Mouse (Mus musculus): ENCODE data around the gene Gdf7. TPM values are rescaled to one million over a fixed set of nuclear protein-coding genes. Genes with fewer than 3 reads are reported as not detected.

Gdf7 gene
- polyA plus RNA-seq, 1 experiment from 2014 or later, result 0.85 TPM

DNA sequence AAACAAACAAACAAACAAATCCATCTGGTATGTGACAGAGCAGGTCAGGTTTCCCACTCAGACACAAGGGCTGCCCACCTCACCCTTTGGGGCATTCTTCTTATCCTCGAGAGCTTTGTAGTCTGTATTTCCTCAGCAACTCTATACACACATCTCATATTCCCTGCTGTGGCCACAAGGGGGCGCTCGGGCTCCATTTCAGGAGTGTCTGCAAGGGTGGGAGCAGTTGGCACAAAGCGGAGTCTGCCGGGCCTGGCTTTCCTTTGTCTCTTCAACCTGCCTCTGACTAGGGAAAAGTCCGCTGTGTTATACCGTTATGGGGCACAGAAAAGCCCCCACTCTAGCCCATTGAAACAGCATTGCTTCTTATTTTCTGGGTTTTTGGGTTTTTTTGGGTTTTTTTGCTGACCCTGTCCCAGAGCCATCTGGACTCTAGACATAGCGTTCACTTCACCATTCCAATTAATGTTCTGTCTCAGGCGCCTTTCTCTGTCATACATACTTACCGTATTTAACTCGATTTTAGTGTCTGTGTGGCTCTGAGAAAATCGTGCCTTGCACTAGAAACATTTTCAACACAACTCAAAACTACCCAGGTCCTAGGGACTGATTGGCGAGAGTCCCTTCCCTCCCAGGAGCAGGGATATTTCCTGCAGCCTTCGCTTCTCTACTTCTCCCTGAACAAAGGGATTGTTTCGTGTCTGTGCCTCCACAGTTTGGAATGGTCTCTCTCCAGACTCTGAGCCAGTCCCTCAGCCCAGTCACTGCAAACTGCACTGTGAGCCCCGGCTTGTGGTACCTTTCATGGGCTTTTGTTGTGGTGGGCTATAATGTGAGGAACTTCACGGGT, 25.3 kb upstream of the Gdf7 start:
- H3K9me3 ChIP-seq (replicated peaks), result no peaks in the 10 kb centered on the region
- peak; percentile 83 for ATAC-seq (ENCODE audit: insufficient number of reproducible peaks, low FRiP score, low TSS enrichment, low read depth)
- H3K4me3 ChIP-seq (replicated peaks), result no peak overlapping the region
- H3K9ac ChIP-seq, result no peak overlapping the region
- H3K4me2 ChIP-seq (replicated peaks), result no peak overlapping the region
- H3K27me3 ChIP-seq, result no peaks in the 10 kb centered on the region
- 31% methylated on average over 17 of the region's 17 CpGs for WGBS
- H3K27ac ChIP-seq (replicated peaks), result peak overlapping the region; percentile 17; the same call in 1 of the 2 replicates
- H3K36me3 ChIP-seq, result peaks cover 30% of the 10 kb centered on the region
- H3K4me1 ChIP-seq, result peaks cover 16% of the 10 kb centered on the region

DNA sequence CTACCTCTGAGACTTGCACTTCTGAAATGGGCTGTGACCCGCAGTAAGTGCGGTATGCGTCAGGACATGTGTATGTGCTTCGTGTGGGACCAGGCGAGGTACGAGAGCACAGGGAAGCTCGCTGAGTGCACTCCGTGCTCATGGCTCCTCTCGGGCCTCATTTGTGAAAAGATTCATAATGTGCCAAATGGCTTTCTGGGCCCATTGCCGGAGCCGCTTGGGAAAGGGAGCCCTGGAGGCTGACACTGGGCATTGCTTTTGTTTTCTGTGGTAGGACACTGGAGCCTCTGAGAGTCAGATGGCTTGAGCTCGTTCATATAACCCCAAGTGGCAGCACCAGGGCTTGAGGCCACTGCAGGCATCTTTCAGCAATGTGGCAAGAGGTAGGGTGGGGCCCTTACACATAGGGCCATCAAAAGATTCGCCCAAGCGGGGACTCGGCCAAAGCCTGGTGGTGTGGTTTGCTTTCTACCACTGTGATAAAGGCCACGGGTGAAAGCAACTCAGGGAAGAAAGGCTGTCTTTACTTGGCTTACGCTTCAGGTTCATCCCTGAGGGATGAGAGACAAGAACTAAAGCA, 24.3 kb upstream of the Gdf7 start:
- H3K4me1 ChIP-seq, result peaks cover 8% of the 10 kb centered on the region
- H3K27me3 ChIP-seq, result no peaks in the 10 kb centered on the region
- no peak overlapping the region for H3K4me2 ChIP-seq (replicated peaks)
- no peak overlapping the region for H3K4me3 ChIP-seq (replicated peaks)
- WGBS, result 86% methylated on average over 17 of the region's 17 CpGs
- H3K9me3 ChIP-seq (replicated peaks), result no peaks in the 10 kb centered on the region
- no peak overlapping the region for H3K9ac ChIP-seq
- ATAC-seq (ENCODE audit: insufficient number of reproducible peaks, low FRiP score, low TSS enrichment, low read depth), result no peak
- H3K36me3 ChIP-seq, result peaks cover 40% of the 10 kb centered on the region
- no peak overlapping the region for H3K27ac ChIP-seq (replicated peaks)

DNA sequence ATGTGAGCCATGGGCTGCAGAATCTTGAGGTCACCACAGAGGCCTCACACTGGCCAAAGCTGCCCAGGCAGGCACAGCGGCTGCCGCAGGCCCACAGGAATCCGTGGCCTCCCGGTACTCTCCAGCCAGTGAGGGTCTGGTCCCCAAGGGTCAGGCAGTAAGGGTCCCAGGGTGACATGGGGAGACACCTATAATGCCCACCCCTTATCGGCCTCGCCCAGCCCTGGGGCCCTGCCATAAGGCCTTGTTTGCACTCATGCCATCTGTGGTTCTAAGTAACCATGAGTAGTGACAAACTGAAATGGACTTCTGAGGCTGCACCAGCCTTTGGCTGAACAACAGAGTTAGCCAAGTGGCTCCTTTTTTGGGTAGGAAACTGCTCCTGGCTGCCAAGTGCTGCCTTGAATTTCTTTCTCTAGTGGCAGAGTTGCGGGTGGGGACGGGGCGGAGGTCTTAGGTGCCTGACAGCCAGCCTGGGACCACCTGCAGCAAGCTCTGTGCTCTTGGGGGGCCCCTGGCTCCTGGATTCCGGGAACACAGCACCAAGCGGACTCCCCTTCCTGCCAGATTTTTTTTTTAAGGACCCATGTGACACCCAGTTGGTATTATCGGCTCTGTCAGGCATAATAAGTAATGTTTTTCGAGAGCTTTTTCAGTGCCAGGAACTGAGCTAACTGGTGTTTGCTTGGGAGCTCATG, 23.6 kb upstream of the Gdf7 start:
- no peaks in the 10 kb centered on the region for H3K9me3 ChIP-seq (replicated peaks)
- H3K4me2 ChIP-seq (replicated peaks), result no peak overlapping the region
- peaks cover 40% of the 10 kb centered on the region for H3K36me3 ChIP-seq
- no peaks in the 10 kb centered on the region for H3K27me3 ChIP-seq
- WGBS, result 89% methylated on average over 13 of the region's 13 CpGs
- H3K27ac ChIP-seq (replicated peaks), result no peak overlapping the region
- peaks cover 10% of the 10 kb centered on the region for H3K4me1 ChIP-seq
- H3K9ac ChIP-seq, result no peak overlapping the region
- no peak overlapping the region for H3K4me3 ChIP-seq (replicated peaks)
- ATAC-seq (ENCODE audit: insufficient number of reproducible peaks, low FRiP score, low TSS enrichment, low read depth), result no peak

DNA sequence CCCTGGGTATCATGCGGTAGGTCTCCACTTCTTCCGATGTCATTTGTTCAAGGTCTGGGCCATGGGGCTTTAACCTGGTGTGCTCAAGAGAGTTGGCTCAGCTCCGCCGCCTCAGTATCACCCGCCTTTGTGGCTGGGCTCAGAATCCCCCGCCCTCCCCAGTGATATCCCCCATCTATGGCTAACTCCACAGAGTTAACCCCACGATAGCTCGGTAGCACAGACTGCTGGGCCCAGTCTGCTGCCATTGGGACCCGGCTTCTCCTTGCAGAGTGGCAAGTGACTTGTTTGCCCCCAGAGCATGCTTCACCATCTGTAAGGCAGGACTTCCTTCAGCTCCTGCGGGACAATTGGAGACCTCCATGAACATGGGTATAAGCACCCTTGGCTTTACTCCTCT, 22.3 kb upstream of the Gdf7 start:
- WGBS, result 82% methylated on average over 10 of the region's 10 CpGs
- Histone ChIP-seq H3K27ac (replicated peaks) (no peak overlapping the region), H3K4me2 (replicated peaks) (no peak overlapping the region), H3K36me3 (peaks cover 35% of the 10 kb centered on the region), H3K9me3 (replicated peaks) (no peaks in the 10 kb centered on the region), H3K9ac (no peak overlapping the region), H3K4me1 (peaks cover 23% of the 10 kb centered on the region), H3K4me3 (replicated peaks) (no peak overlapping the region), H3K27me3 (no peaks in the 10 kb centered on the region)
- no peak for ATAC-seq (ENCODE audit: insufficient number of reproducible peaks, low FRiP score, low TSS enrichment, low read depth)

DNA sequence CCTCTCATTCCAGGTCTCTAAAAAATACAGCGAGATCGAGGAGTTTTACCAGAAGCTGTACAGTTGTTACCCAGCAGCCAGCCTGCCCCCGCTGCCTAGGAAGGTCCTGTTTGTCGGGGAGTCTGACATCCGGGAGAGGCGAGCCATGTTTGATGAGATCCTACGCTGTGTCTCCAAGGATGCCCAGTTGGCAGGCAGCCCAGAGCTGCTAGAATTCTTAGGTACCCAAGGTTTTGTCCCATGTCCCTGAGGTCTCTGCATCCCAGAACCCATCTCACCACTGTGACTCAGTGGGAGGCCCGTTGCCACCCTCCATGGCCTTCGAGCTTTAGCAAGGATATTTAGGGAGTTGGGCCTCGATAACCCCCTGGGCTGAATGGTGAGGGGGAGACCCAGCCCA, 19.8 kb upstream of the Gdf7 start:
- WGBS, result 86% methylated on average over 10 of the region's 10 CpGs
- H3K27me3 ChIP-seq, result no peaks in the 10 kb centered on the region
- ATAC-seq (ENCODE audit: insufficient number of reproducible peaks, low FRiP score, low TSS enrichment, low read depth), result no peak
- H3K4me2 ChIP-seq (replicated peaks), result no peak overlapping the region
- peaks cover 45% of the 10 kb centered on the region for H3K36me3 ChIP-seq
- no peak overlapping the region for H3K9ac ChIP-seq
- H3K27ac ChIP-seq (replicated peaks), result no peak overlapping the region
- H3K9me3 ChIP-seq (replicated peaks), result no peaks in the 10 kb centered on the region
- H3K4me3 ChIP-seq (replicated peaks), result no peak overlapping the region
- H3K4me1 ChIP-seq, result peaks cover 22% of the 10 kb centered on the region

DNA sequence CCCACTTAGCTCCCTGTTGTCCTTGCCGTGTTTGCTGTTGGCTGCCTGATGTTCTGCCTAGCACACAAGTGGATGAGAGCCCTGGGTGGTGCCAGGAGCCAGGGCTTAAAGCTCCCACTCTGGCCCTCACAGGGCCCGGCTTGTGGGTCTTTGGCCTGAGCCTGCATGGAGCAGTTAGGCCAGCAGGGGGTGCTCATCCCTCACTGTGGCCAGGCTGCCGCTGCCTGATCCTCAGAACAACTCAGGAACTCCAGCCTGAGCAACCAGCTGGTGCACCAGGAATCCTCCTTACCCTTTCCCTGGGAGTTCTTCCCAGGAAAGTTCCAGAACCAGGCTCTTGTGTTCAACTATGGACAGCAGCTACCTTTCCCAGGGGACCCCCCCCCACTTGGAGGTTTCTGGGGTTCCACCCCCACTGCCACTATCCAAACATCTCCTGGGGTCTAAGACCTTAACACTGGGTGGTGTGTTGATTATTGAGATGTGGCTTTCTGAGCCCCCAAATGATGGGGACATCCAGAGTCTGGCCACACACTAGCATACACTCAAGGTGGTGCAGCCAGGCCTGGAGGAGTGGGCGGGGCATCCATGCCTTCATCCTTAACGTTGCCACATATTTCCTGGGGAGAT, 18.4 kb upstream of the Gdf7 start:
- WGBS, result 38% methylated on average over 5 of the region's 5 CpGs
- H3K9ac ChIP-seq, result no peak overlapping the region
- H3K27me3 ChIP-seq, result no peaks in the 10 kb centered on the region
- H3K9me3 ChIP-seq (replicated peaks), result no peaks in the 10 kb centered on the region
- H3K4me3 ChIP-seq (replicated peaks), result no peak overlapping the region
- H3K4me1 ChIP-seq, result peaks cover 22% of the 10 kb centered on the region
- 0 out of 2 replicates have a peak, but pooled peaks have one; percentile 20 for ATAC-seq (ENCODE audit: insufficient number of reproducible peaks, low FRiP score, low TSS enrichment, low read depth)
- peaks cover 37% of the 10 kb centered on the region for H3K36me3 ChIP-seq
- H3K27ac ChIP-seq (replicated peaks), result no peak overlapping the region
- no peak overlapping the region for H3K4me2 ChIP-seq (replicated peaks)

DNA sequence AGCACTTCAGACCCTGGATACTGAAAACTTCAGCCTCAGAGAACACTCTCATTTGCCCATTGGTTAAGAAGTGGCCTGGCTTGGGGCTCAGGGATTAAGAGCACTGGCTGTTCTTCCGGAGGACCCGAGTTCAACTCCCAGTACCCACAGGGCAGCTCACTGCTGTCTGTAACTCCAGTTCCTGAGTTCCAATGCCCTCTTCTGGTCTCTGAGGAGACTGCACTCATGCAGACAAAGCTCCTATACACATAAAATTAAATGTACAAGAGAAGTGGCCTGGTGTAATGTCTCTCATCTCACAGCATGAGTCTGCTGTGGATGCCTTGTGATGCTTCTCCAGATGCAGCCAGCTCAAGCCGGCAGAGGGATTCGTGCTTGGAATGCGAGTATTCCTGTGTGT, 14.8 kb upstream of the Gdf7 start:
- Histone ChIP-seq H3K36me3 (peaks cover 19% of the 10 kb centered on the region), H3K9ac (no peak overlapping the region), H3K4me2 (replicated peaks) (no peak overlapping the region), H3K27ac (replicated peaks) (no peak overlapping the region), H3K4me1 (peaks cover 32% of the 10 kb centered on the region), H3K27me3 (peaks cover 4% of the 10 kb centered on the region; the same call in 1 of the 2 replicates), H3K9me3 (replicated peaks) (no peaks in the 10 kb centered on the region), H3K4me3 (replicated peaks) (no peak overlapping the region)
- ATAC-seq (ENCODE audit: insufficient number of reproducible peaks, low FRiP score, low TSS enrichment, low read depth), result no peak
- WGBS, result 84% methylated on average over 5 of the region's 5 CpGs

DNA sequence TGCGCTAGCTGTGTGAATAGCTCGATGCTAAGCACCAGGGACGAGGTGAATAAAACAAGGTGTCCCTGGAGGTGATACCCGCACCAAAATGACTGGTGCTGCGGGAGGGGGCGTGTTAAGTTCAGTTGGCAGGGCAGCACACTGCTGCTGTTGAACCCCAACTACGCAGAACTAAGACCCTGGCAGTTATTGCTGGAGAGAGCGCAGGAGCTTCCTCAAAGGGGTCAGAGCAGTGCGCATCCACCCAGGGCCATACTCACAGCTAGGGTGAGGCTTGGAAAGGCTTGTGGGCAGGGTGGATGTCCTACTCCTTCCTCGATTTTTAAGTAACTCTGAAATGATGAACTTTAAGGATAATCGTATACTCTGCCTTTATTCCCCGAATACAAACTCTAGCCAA, 12.0 kb upstream of the Gdf7 start:
- WGBS, result 20% methylated on average over 12 of the region's 12 CpGs
- ATAC-seq (ENCODE audit: insufficient number of reproducible peaks, low FRiP score, low TSS enrichment, low read depth), result no peak
- peak overlapping the region; percentile 70 for H3K4me3 ChIP-seq (replicated peaks)
- H3K9ac ChIP-seq, result peak overlapping the region; percentile 67
- no peaks in the 10 kb centered on the region for H3K9me3 ChIP-seq (replicated peaks)
- peak overlapping the region; percentile 91 for H3K4me2 ChIP-seq (replicated peaks)
- peaks cover 14% of the 10 kb centered on the region for H3K36me3 ChIP-seq
- peaks cover 14% of the 10 kb centered on the region for H3K4me1 ChIP-seq
- H3K27me3 ChIP-seq, result peaks cover 20% of the 10 kb centered on the region
- H3K27ac ChIP-seq (replicated peaks), result peak overlapping the region; percentile 36; the same call in 1 of the 2 replicates

DNA sequence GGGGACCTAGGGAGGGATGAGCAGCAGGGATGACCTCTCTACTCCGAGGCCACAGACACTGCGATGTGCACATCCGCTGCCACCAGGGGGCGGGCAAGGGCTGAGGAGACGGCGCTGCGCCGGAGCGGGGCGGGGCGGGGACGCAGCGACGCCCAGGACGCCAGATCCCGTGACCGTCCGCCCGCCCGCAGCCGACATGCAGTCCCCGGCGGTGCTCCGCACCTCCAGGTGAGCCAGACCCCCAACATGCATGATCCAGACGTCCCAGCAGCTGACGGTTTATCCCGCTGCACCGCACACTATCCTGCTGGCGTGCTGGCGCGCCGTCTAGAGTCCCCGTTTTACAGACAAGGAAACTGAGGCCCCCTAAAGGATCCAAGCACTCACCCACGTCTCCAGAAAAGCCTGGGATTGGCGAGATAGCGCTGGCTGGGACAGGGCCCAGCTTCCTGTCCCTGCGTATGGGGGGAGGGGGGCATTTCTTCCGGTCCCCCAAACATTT, 11.6 kb upstream of the Gdf7 start, which contains the start of gene Hs1bp3:
Gene Hs1bp3 (plus strand): TSS at position 163 of the 502 bp plus-strand sequence.
- WGBS, result under 1% methylated on average over 33 of the region's 38 CpGs
- H3K9me3 ChIP-seq (replicated peaks), result no peaks in the 10 kb centered on the region

DNA sequence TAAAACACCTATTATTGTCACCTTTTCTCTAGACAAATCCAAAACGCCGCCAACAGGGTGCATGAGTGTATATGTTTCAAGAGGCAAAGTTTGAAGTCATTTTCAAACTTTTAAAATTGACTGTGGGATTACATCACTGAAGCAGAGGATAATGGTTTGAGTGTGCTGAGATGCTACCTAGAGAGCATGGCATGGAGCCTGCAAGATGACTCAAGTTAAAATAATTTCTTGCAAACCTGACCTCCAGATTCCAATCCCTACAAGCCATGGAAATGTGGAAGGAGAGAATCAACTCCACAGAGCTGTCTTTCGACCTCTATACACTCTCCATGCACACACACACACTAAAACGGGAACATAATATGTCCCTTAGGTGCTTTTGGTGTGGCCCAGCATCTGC, 10.5 kb upstream of the Gdf7 start:
- no peak overlapping the region for H3K4me2 ChIP-seq (replicated peaks)
- no peak overlapping the region for H3K9ac ChIP-seq
- H3K9me3 ChIP-seq (replicated peaks), result no peaks in the 10 kb centered on the region
- H3K27ac ChIP-seq (replicated peaks), result no peak overlapping the region
- no peak overlapping the region for H3K4me3 ChIP-seq (replicated peaks)
- WGBS, result 75% methylated on average over 4 of the region's 4 CpGs
- peaks cover 20% of the 10 kb centered on the region for H3K27me3 ChIP-seq
- peaks cover 10% of the 10 kb centered on the region for H3K4me1 ChIP-seq
- ATAC-seq (ENCODE audit: insufficient number of reproducible peaks, low FRiP score, low TSS enrichment, low read depth), result no peak
- H3K36me3 ChIP-seq, result 0 out of 2 replicates have a peak, but pooled peaks cover under 1% of the 10 kb centered on the region

More for the DNA sequence above, 11.6 kb upstream of the Gdf7 start, which contains the start of gene Hs1bp3:
- ATAC-seq (ENCODE audit: insufficient number of reproducible peaks, low FRiP score, low TSS enrichment, low read depth), result peak; percentile 87
- peak within 1 kb of the TSS; percentile 91 for H3K4me2 ChIP-seq (replicated peaks)
- H3K9ac ChIP-seq, result peak within 1 kb of the TSS; percentile 67
- peaks cover 10% of the 10 kb centered on the region for H3K4me1 ChIP-seq
- peaks cover 11% of the 10 kb centered on the region for H3K36me3 ChIP-seq
- H3K27ac ChIP-seq (replicated peaks), result peak within 1 kb of the TSS; percentile 36; the same call in 1 of the 2 replicates
- peak within 1 kb of the TSS; percentile 70 for H3K4me3 ChIP-seq (replicated peaks)
- peaks cover 20% of the 10 kb centered on the region for H3K27me3 ChIP-seq

All from embryonic facial prominence, embryonic 15.5 days (tissue).